In genomic region chr6:94814711-94815110, GRCm38 (mm10) we compare ENCODE assay signal across 17 mouse cellular contexts.
DNase-seq lines count a peak whose midpoint lies in the region; ATAC-seq and TF ChIP-seq lines count a peak whose summit lies in the region.
"Had no signal": no experiment of that assay in that cellular context is flagged by ENCODE, and none has a peak within 500 bp of the region (broad histone marks: within the 10 kb centered on the region; RNA-seq: fewer than 3 reads in every experiment).

No protein-coding gene starts in this region.

- no peak for TF ChIP-seq CTCF in liver, adult 2 months (IDR thresholded peaks at IDR 0.05; ENCODE audit: low read depth, low read length)
- TF ChIP-seq CTCF in heart, adult 2 months (IDR thresholded peaks at IDR 0.05), result no peak

- no peak overlapping the region for H3K9ac ChIP-seq in forebrain, embryonic 11.5 days (ENCODE audit: low read length)
- no peak overlapping the region for H3K9ac ChIP-seq in liver, adult 2 months (ENCODE audit: low read depth, low read length)
- H3K9ac ChIP-seq in neural tube, embryonic 15.5 days (replicated peaks), result no peak overlapping the region
- no peak overlapping the region for H3K9ac ChIP-seq in heart, adult 2 months (ENCODE audit: low read depth, low read length)
- H3K9ac ChIP-seq: forebrain, embryonic 15.5 days; hindbrain, embryonic 14.5 days had no signal

- H3K4me2 ChIP-seq in forebrain, embryonic 11.5 days (ENCODE audit: low read depth, low read length, severe bottlenecking), result no peak overlapping the region
- H3K4me2 ChIP-seq in neural tube, embryonic 15.5 days, result no peak overlapping the region
- H3K4me2 ChIP-seq: forebrain, embryonic 15.5 days; hindbrain, embryonic 14.5 days had no signal

- no peak for TF ChIP-seq POLR2A in liver, adult 2 months (IDR thresholded peaks at IDR 0.05; ENCODE audit: extremely low read depth, insufficient read depth, low read length)
- no peak for TF ChIP-seq POLR2A in heart, adult 2 months (IDR thresholded peaks at IDR 0.05; ENCODE audit: insufficient read depth, low read depth, low read length)

- H3K36me3 ChIP-seq in forebrain, embryonic 10.5 days (replicated peaks), result no peaks in the 10 kb centered on the region
- no peaks in the 10 kb centered on the region for H3K36me3 ChIP-seq in forebrain, embryonic 11.5 days (ENCODE audit: control insufficient read depth, insufficient read depth, low read length)
- no peaks in the 10 kb centered on the region for H3K36me3 ChIP-seq in liver, adult 2 months (ENCODE audit: control insufficient read depth, insufficient read depth, low read length)
- no peaks in the 10 kb centered on the region for H3K36me3 ChIP-seq in neural tube, embryonic 15.5 days
- H3K36me3 ChIP-seq in heart, adult 2 months (ENCODE audit: control insufficient read depth, insufficient read depth, low read length), result no peaks in the 10 kb centered on the region
- H3K36me3 ChIP-seq: forebrain, embryonic 15.5 days; heart, embryonic 10.5 days had no signal

- H3K4me3 ChIP-seq in forebrain, embryonic 10.5 days, result no peak overlapping the region
- H3K4me3 ChIP-seq in forebrain, embryonic 11.5 days (ENCODE audit: low read depth, low read length), result no peak overlapping the region
- H3K4me3 ChIP-seq in liver, adult 2 months (ENCODE audit: insufficient read depth, low read depth, low read length), result no peak overlapping the region
- no peak overlapping the region for H3K4me3 ChIP-seq in neural tube, embryonic 15.5 days (replicated peaks)
- no peak overlapping the region for H3K4me3 ChIP-seq in heart, adult 2 months
- H3K4me3 ChIP-seq: forebrain, embryonic 15.5 days; heart, embryonic 10.5 days had no signal

- no peak for ATAC-seq in forebrain, embryonic 11.5 days (replicated peaks; ENCODE audit: low FRiP score)
- no peak; the same call in 1 of the 2 replicates for ATAC-seq in neural tube, embryonic 15.5 days (ENCODE audit: low FRiP score)
- ATAC-seq: forebrain, embryonic 15.5 days had no signal

- whole genome bisulfite sequencing in forebrain, embryonic 10.5 days, result 69% methylated on average over 3 of the region's 3 CpGs
- WGBS in forebrain, embryonic 11.5 days, result 73% methylated on average over 3 of the region's 3 CpGs
- 18% methylated on average over 3 of the region's 3 CpGs for WGBS in liver, adult 2 months
- WGBS in neural tube, embryonic 15.5 days, result 26% methylated on average over 3 of the region's 3 CpGs
- WGBS in heart, adult 2 months, result 49% methylated on average over 3 of the region's 3 CpGs

- no peaks in the 10 kb centered on the region for H3K9me3 ChIP-seq in forebrain, embryonic 10.5 days
- H3K9me3 ChIP-seq in forebrain, embryonic 11.5 days (ENCODE audit: control insufficient read depth, low read length), result no peaks in the 10 kb centered on the region
- H3K9me3 ChIP-seq in neural tube, embryonic 15.5 days (replicated peaks), result no peaks in the 10 kb centered on the region
- H3K9me3 ChIP-seq: forebrain, embryonic 15.5 days; heart, embryonic 10.5 days had no signal

- intact Hi-C loops in heart, adult 2 months (cut with DNase I), result no loop called here

- H3K27me3 ChIP-seq in forebrain, embryonic 10.5 days (ENCODE audit: poor library complexity, severe bottlenecking), result peaks cover 9% of the 10 kb centered on the region; the same call in 1 of the 2 replicates
- H3K27me3 ChIP-seq in forebrain, embryonic 11.5 days (ENCODE audit: control insufficient read depth, insufficient read depth, low read length), result no peaks in the 10 kb centered on the region
- no peaks in the 10 kb centered on the region for H3K27me3 ChIP-seq in liver, adult 2 months (ENCODE audit: control insufficient read depth, insufficient read depth, low read length)
- H3K27me3 ChIP-seq in neural tube, embryonic 15.5 days (replicated peaks), result no peaks in the 10 kb centered on the region
- H3K27me3 ChIP-seq in heart, adult 2 months (ENCODE audit: control insufficient read depth, insufficient read depth, low read length), result no peaks in the 10 kb centered on the region
- H3K27me3 ChIP-seq: forebrain, embryonic 15.5 days had no signal

- H3K4me1 ChIP-seq in forebrain, embryonic 10.5 days, result peaks cover 40% of the 10 kb centered on the region
- peaks cover 10% of the 10 kb centered on the region; the same call in 1 of the 2 replicates for H3K4me1 ChIP-seq in forebrain, embryonic 11.5 days (replicated peaks; ENCODE audit: control insufficient read depth, insufficient read depth, low read length)
- peaks cover 9% of the 10 kb centered on the region for H3K4me1 ChIP-seq in liver, adult 2 months (ENCODE audit: control insufficient read depth, insufficient read depth, low read length)
- H3K4me1 ChIP-seq in neural tube, embryonic 15.5 days, result peaks cover 5% of the 10 kb centered on the region; the same call in 1 of the 2 replicates
- H3K4me1 ChIP-seq in heart, adult 2 months (ENCODE audit: control insufficient read depth, insufficient read depth, low read length), result no peaks in the 10 kb centered on the region; the same call in 1 of the 2 replicates
- H3K4me1 ChIP-seq: forebrain, embryonic 15.5 days had no signal

- no peak for DNase-seq in forebrain, embryonic 10.5 days (ENCODE audit: extremely low spot score, low spot score)
- DNase-seq in forebrain, embryonic 11.5 days (ENCODE audit: low spot score), result no peak
- peak; percentile 75 for DNase-seq in liver, adult 2 months (ENCODE audit: extremely low read depth, low read depth, low spot score)
- no peak for DNase-seq in liver
- peak; percentile 36 for DNase-seq in neural tube, embryonic 10.5 days (ENCODE audit: extremely low spot score, low spot score)
- DNase-seq in heart, adult 2 months, result no peak
- DNase-seq: adrenal gland, postnatal 14 days; cerebellum, adult 11-12 months; cerebellum, adult 9-10 months; cerebellum, postnatal 25 days; gastrocnemius, postnatal 36 days; heart, postnatal 10 days; heart, postnatal 4 days had no signal

- no peak for TF ChIP-seq EP300 in heart, adult 2 months (IDR thresholded peaks at IDR 0.05; ENCODE audit: insufficient read depth, low read depth, low read length)

- no peaks in the 10 kb centered on the region for H3K79me2 ChIP-seq in liver, adult 2 months (ENCODE audit: control insufficient read depth, insufficient read depth, low read length)
- H3K79me2 ChIP-seq in heart, adult 2 months (replicated peaks; ENCODE audit: control insufficient read depth, insufficient read depth, low read length), result no peaks in the 10 kb centered on the region

- H3K27ac ChIP-seq in forebrain, embryonic 10.5 days, result peak overlapping the region; percentile 36
- H3K27ac ChIP-seq in forebrain, embryonic 11.5 days (ENCODE audit: low read depth, low read length), result no peak overlapping the region
- H3K27ac ChIP-seq in liver, adult 2 months (replicated peaks; ENCODE audit: insufficient read depth, low read depth, low read length), result peak overlapping the region; percentile 93
- H3K27ac ChIP-seq in neural tube, embryonic 15.5 days (replicated peaks), result 0 out of 2 replicates have a peak overlapping the region, but pooled peaks have one; percentile 11
- H3K27ac ChIP-seq in heart, adult 2 months, result no peak overlapping the region
- H3K27ac ChIP-seq: forebrain, embryonic 15.5 days; heart, embryonic 10.5 days; hindbrain, embryonic 14.5 days had no signal

Comparison
In these comparisons a context has a peak if more than half of its experiments do, and no peak if none do; other contexts are left out.
1. DNase-seq: peak in liver, adult 2 months (single experiment) and neural tube, embryonic 10.5 days (single experiment); none in forebrain, embryonic 10.5 days (single experiment), forebrain, embryonic 11.5 days (single experiment), liver (single experiment) and heart, adult 2 months (0 of 2).
2. H3K27ac ChIP-seq: peak in forebrain, embryonic 10.5 days (single experiment), liver, adult 2 months (single experiment) and neural tube, embryonic 15.5 days (single experiment); none in forebrain, embryonic 11.5 days (single experiment) and heart, adult 2 months (single experiment).